Mouse (Mus musculus) left cerebral cortex, postnatal 4 days (tissue): Measurements from ENCODE around the gene Ccdc28a. TPM values are rescaled to one million over a fixed set of nuclear protein-coding genes. Genes with fewer than 3 reads are reported as not detected.

Source experiments
- DNase-seq: peaks from one replicate; pipeline ENCODE4 v3.0.0-alpha.2; 2022
- intact Hi-C: fragments of 180-260 bp; cut with DNase I; formaldehyde crosslinking; loops from one replicate; pipeline ENCODE4 v1.15.1; 2025
- total RNA-seq, 2 experiments: library from RNA; stranded (reverse); gene quantifications; 2 replicates each; pipeline ENCODE4 v1.2.3; 2021

Ccdc28a gene
- total RNA-seq, 2 experiments from 2014 or later, result 4.4 to 4.7 TPM

DNA sequence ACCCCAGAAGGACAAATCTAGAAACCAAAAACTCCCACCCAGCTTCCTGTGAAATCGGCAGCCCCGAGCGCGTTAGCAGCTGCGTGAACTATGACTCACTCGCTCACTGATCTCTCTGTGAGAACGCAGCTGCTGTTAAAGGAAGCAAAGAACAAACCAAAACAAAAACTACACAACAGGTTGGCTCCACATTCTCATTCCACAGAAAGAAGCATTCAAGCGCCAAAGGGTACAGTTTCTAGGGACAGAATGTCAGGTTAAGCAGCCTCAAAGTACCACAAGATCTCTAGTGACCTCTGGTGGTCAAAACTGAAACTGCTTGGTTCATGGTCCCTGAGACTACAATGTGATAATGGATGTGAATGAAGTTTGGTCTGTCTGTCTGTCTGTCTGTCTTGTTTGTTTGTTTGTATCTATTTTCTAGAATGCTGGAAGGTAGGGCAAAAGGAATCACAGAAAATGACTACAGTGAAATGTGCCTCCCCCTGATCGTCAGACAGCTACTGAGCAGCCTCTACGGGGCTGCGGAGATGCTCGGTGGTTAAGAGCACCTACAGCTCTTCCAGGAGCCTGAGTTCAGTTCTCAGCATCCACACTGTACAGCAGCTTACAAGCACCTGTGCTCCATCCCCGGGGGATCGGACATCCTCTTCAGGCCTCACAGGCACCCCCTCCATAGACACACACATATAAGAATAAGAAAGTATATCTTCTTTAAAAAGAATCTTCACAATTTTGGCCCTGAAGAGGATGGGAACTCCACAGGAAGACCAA lies 37.4 kb downstream of the Ccdc28a start:
- intact Hi-C loops, result loop anchor here (5.0 kb wide), 1 partner anchor 140 kb away; the partner anchor contains the start of gene Reps1

DNA sequence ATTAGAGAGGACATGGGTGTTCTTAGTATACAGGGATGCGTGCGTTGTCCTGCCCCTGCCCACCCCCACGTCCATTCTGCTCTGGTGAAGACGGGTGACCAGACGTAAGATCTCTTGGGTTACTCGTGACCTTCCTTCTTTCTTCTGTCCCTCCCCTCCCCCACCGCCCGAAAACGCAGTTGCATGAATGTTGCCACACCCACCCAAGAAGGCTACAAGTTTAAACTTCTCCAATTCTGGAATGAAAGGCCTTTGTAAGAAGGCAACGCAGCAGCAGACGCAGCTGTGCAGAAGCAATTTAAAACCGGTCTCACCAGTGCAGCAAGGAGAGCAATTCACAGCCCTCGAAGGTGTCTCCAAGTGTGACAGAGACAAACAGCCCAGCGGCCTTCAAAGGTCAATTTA lies 40.1 kb downstream of the Ccdc28a start:
- DNase-seq, result no peak
- intact Hi-C loops, result loop anchor here (5.0 kb wide), 1 partner anchor 137 kb away; the partner anchor contains the start of gene Reps1

More for the DNA sequence above, 37.4 kb downstream of the Ccdc28a start:
- DNase-seq, result peak; percentile 48

DNA sequence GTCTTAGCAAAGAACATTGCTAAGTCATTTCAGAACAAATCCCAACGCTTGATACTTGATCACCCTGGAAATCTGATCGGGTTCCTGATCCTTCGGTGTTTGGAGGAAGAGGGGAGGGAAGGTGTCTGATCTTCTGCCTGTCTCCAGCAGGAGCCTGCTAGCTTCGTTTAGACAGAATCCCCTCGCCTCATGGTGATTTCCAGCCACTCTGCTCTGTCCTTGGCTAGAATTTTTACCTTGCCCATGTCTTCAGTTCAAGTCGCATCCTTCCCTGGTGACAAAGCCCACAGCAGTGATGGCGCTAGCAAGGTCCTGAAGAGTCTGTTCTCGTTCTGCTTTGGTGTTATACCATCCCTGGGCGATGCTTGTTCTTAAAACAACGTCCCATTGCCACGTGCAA lies 40.6 kb downstream of the Ccdc28a start:
- intact Hi-C loops, result no loop called here

DNA sequence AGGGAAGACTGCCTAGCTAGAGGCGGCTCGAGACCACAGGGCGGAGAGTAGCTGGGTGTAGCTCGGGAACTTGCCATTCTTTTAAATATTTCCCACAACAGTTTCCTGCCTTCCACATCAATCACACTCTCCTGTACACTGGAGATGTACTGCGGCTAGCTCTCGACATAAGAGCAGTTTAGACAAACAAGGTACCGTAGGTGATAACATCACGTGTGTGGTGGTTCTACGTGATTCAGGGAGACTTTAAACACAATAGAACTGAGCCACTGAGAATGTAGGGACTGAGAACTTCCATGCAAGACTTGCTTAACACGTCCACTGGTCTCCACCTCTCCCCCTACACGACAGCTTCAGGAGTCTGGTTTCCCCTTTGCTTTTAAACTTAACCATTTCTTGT lies 41.6 kb downstream of the Ccdc28a start:
- DNase-seq, result no peak
- intact Hi-C loops, result no loop called here

More for the DNA sequence above, 40.6 kb downstream of the Ccdc28a start:
- DNase-seq, result no peak

DNA sequence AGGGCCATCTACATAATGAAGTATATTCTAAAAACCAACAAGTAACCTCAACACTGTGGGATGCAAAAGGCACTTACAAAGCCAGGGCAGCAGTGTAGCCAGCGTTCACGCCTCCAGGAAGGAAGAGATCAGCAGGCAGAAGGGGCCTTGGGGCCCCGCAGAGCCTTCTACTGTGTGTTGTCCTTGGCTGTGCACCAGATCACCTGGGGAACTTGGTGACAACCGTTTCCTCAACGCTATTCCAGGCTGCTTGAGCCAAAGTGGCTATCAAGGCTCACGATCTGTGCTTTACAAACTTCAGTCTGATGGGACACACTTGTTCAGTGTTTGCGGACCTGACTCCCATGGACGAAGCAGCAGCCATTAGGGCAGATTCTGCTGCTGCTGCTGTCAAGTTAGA lies 43.1 kb downstream of the Ccdc28a start:
- no peak for DNase-seq
- intact Hi-C loops, result no loop called here

DNA sequence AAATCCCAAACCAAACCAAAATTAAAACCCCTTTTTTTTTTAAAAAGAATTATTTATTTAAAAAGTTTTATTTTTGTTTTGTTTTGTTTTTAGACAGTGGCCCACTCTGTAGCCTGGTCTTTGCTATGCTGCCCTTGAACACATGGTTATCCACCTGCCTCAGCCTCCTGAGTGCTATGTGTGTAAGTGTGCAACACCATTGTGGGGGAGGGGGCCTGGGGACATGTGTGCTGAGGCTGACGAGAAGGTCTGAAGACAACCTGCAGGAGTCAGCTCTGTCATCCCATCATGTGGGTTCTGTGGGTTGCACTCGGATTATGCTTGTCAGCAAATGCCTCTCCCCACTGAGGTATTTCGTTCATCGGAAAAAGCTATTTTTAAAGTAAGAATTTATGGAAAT lies 45.3 kb downstream of the Ccdc28a start:
- no peak for DNase-seq
- intact Hi-C loops, result no loop called here

DNA sequence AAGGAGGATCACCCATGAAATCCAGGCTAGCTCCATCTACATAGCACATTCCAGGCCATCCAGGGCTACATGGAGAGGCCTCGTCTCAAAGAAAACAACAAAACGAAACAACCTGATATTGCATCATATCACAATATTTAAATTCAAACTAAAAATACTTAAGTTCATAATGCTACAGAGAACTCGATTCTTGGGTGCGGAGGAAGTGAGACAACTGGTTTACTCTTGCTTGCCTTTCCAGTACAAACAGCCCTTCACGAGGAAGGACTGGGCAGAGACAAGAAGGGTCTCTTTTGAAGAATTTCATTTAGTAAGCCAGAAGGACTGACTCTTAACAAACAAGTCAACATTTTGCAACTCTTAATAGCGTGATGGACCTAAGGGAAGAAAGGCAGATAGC lies 46.2 kb downstream of the Ccdc28a start:
- intact Hi-C loops, result no loop called here
- DNase-seq, result no peak

DNA sequence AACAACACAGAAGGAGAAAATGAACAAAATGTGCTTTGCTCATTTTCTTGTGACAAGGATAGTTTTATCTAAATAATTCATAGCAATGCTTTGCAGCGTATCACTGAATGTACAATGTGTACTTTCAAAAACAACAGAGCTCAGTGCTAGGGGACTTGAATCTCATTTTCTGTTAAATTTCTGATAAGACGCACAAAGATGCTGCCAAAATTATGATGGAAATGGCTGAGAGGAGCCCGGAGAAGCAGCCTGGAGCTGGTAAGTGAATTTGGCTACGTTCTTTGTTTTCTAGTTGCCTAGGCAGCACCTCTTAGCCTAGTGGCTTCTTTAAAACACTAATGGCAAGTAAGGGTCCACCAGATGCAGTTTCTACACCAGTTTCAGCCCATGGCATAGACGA lies 52.6 kb downstream of the Ccdc28a start:
- no peak for DNase-seq
- intact Hi-C loops, result no loop called here

DNA sequence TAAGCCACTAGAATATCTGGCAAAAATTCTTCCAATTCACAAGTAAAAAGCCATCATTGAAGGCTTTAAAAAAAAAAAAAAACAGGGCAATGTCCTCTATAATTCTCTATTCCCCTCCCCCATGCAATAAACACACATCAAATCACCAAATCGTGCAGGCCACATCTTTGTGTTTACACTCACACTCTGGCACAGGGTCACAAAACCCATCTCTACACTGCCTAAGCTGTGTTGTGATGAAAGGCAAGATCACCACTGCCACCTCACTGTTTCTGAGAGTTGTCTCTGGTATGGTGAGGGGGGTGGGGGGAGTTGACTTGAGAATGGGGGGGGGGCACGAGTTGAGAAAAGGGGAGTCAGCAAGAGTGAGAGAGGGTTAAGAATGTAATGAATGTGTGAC lies 57.5 kb downstream of the Ccdc28a start:
- intact Hi-C loops, result no loop called here
- DNase-seq, result no peak

DNA sequence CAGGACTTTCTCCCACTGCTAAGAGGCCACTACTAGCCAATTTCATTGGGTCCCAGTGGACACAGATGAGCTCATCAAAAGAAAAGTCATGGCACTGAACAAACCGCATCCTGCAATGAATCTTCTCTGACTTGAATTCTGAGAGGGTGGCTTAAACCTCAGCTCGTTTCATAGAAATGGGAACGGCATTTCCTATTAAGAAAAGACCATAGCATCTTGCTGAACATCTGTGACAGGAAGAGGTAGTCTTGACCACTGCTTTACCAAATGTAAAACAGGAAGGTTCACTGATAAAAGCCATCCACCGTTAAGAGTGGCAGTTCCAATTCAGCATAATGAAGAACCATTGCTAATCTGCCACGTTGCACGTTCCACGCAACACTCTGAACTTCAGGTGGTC lies 58.1 kb downstream of the Ccdc28a start:
- DNase-seq, result no peak
- intact Hi-C loops, result no loop called here

DNA sequence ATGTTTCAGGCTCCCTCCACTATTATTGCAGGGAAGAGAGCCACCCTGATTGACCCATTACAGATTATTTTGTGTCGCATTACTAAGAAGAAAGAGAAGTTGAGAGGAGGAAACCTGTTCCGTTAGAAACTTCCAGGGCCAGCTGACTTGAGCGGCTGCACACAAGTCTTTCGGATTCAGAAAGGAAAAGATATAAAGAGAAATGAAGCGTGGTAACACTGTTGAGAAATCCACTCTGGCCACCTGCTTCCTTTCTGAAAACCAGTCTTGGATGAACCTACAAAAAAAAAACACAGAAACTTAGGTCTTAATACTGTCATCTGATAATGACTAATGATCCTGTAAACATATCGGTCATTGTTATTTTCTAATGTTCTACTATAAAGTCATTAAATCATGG lies 59.7 kb downstream of the Ccdc28a start:
- DNase-seq, result no peak
- intact Hi-C loops, result no loop called here

Other genes with a start within 250 kb of the Ccdc28a start
- gene Abracl, start 211.7 kb downstream of the Ccdc28a start, total RNA-seq, result 10 to 100 TPM; 40.1 to 49.3 TPM
- gene Reps1, start 179.1 kb downstream of the Ccdc28a start, total RNA-seq, result 10 to 100 TPM; 64.1 to 69.4 TPM
- gene Ect2l, start 24.1 kb downstream of the Ccdc28a start, total RNA-seq, result under 1 TPM; 0.18 to 0.52 TPM
- 10 to 100 TPM; 27.5 to 27.9 TPM for gene Nhsl1, start 84.0 kb upstream of the Ccdc28a start, total RNA-seq